Mouse (Mus musculus) hindbrain, embryonic 13.5 days (tissue): ENCODE results near the gene Etv3. TPM values are rescaled to one million over a fixed set of nuclear protein-coding genes. Genes with fewer than 3 reads are reported as not detected.

Experiments
- ATAC-seq: fragments of 200-750 bp; cut with Nextera tagmentation; 2 replicates; pipeline ENCODE4 v1.8.0; 2017; ENCODE audit warnings: moderate TSS enrichment; ENCODE audit not compliant: low FRiP score
- H3K27ac ChIP-seq: fragments of 300-500 bp; sonication (generic); 2 replicates; pipeline ENCODE4 v1.5.1; 2015; ENCODE audit warnings: inconsistent platforms, mild to moderate bottlenecking, moderate library complexity
- H3K27me3 ChIP-seq: fragments of 300-500 bp; sonication (generic); 2 replicates; pipeline ENCODE4 v1.6.1; 2015; ENCODE audit warnings: mild to moderate bottlenecking, inconsistent platforms
- H3K36me3 ChIP-seq: fragments of 300-500 bp; sonication (generic); 2 replicates; pipeline ENCODE4 v1.6.1; 2015; ENCODE audit warnings: mild to moderate bottlenecking, inconsistent platforms
- H3K4me1 ChIP-seq: fragments of 300-500 bp; sonication (generic); replicated peaks from 2 replicates; pipeline ENCODE4 v1.6.1; 2015; ENCODE audit warnings: inconsistent platforms
- H3K4me2 ChIP-seq: fragments of 300-500 bp; sonication (generic); 2 replicates; pipeline ENCODE4 v1.6.1; 2015; ENCODE audit warnings: inconsistent platforms, mild to moderate bottlenecking, moderate library complexity
- H3K4me3 ChIP-seq: fragments of 300-500 bp; sonication (generic); 2 replicates; pipeline ENCODE4 v1.5.1; 2015; ENCODE audit warnings: mild to moderate bottlenecking, inconsistent platforms
- H3K9ac ChIP-seq: fragments of 300-500 bp; sonication (generic); 2 replicates; pipeline ENCODE4 v1.6.1; 2015; ENCODE audit warnings: mild to moderate bottlenecking, inconsistent platforms
- H3K9me3 ChIP-seq: fragments of 300-500 bp; sonication (generic); 2 replicates; pipeline ENCODE4 v1.6.1; 2016; ENCODE audit warnings: inconsistent platforms
- WGBS: fragments of 180-500 bp; shearing (Covaris S2); methylation state at CpG from one replicate; pipeline ENCODE4 v1.1.7; 2015; 5-methylcytosine and 5-hydroxymethylcytosine counted together
- polyA plus RNA-seq: library from polyadenylated mRNA; unstranded; fragments of >200 nt; fragmentation: Nextera tagmentation; extraction: Ambion mirVana; gene quantifications from 2 replicates; pipeline ENCODE4 v1.2.1, GENCODE M21; 2015

The Etv3 gene
- polyA plus RNA-seq, 1 experiment from 2014 or later = 10.1 TPM

- no peak overlapping the region for H3K9ac ChIP-seq
- no peak for ATAC-seq
- no peaks in the 10 kb centered on the region for H3K36me3 ChIP-seq
- H3K9me3 ChIP-seq = no peaks in the 10 kb centered on the region
- H3K4me3 ChIP-seq = no peak overlapping the region
- H3K27ac ChIP-seq = no peak overlapping the region
- H3K27me3 ChIP-seq = 0 out of 2 replicates have a peak, but pooled peaks cover 3% of the 10 kb centered on the region
- WGBS = 63% methylated on average over 4 of the region's 4 CpGs
- H3K4me1 ChIP-seq = peaks cover 6% of the 10 kb centered on the region; the same call in 1 of the 2 replicates
- no peak overlapping the region for H3K4me2 ChIP-seq
Observed at GRCm38 (mm10) chr3:87504749-87505425, 20.3 kb upstream of the Etv3 start.

DNA sequence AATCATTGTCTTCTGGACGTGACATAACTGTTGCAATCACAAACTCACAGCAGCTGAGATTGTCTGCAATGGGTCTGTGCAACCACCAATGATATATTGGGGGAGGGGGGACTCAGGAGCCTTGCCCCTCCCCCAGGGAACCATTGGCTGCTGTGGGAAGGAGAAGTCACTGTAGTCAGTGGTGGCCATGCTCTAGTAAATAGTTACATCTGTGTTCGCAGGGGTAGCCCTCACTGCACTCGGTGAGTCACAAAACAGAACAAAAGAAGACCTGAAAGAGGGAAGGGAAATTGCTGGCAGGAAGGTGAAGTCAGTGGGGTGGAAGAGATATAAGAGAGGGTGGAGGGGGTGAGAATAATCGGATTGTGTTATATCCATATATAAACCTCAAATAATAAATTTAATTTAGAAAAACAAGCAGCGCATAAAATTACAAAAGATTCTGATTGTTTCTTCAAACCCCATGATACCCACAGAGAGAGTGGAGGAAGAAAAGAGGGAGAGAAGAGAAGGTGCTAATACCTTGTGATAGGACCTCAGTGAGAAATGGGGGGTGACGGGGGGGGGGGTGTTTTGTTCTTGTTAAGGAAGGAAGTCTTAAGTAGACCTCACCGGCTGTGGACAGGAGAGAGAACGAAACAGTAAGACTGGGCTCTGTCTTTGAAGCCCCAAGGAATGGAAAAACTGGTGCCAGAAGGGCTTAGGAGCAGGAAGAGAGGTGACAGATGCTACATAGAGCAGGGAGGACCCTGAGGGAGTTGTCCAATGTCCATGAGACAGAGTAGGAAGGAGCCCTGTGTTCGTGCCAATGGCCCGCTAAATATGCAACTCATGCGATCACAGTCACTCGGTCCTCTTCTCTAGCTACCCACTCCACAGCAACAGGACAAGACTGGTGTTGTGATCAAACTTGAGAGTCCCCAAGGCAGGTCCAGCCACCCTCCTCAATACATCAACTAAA, 18.5 kb upstream of the Etv3 start:
- Histone ChIP-seq H3K9ac (no peak overlapping the region), H3K36me3 (no peaks in the 10 kb centered on the region), H3K4me1 (peaks cover 6% of the 10 kb centered on the region; the same call in 1 of the 2 replicates), H3K4me2 (no peak overlapping the region), H3K9me3 (no peaks in the 10 kb centered on the region), H3K4me3 (no peak overlapping the region), H3K27me3 (0 out of 2 replicates have a peak, but pooled peaks cover 3% of the 10 kb centered on the region), H3K27ac (no peak overlapping the region)
- ATAC-seq = no peak
- WGBS = 74% methylated on average over 12 of the region's 12 CpGs

DNA sequence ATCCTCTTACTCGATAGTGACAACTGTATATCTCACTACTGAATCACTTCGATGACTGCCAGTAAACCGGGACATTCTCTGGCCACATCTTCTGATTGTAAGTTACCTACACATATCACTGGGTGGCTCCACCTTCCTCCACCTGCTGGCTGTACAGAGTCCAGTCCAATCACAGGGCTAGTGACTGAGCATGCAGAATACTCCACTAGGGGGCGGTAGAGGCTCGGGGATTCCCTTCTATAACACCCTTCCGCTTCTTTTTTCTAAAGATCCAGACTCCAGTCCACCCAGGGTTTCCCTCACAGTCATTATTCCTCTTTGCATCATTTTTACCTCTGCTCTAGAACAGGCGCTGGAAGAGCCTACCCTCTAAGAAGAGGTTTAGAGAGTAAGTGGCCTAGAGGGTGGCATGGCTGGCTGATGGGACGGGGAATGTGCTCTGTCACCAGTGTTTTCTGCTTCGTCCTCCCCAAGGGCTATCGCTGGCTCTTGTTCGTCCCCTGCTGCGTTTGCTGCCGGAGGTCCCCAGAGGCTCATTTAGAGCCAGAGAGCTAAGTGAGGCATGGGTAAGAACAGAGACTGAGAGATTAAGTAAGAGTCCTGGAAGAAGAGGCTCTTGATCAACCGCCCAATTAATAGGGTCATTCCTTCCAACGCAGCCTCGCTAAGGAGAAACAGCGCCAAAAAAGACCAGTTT, 16.9 kb upstream of the Etv3 start:
- no peaks in the 10 kb centered on the region for H3K9me3 ChIP-seq
- peak; percentile 76 for ATAC-seq
- no peak overlapping the region for H3K27ac ChIP-seq
- peak overlapping the region; percentile 40 for H3K4me2 ChIP-seq
- H3K4me1 ChIP-seq = peaks cover 6% of the 10 kb centered on the region; the same call in 1 of the 2 replicates
- H3K36me3 ChIP-seq = no peaks in the 10 kb centered on the region
- 0 out of 2 replicates have a peak, but pooled peaks cover 3% of the 10 kb centered on the region for H3K27me3 ChIP-seq
- 31% methylated on average over 17 of the region's 17 CpGs for WGBS
- H3K9ac ChIP-seq = no peak overlapping the region
- peak overlapping the region; percentile 10; the same call in 1 of the 2 replicates for H3K4me3 ChIP-seq

- no peak for ATAC-seq
- H3K4me3 ChIP-seq = no peak overlapping the region
- H3K27ac ChIP-seq = no peak overlapping the region
- 0 out of 2 replicates have a peak, but pooled peaks cover 3% of the 10 kb centered on the region for H3K27me3 ChIP-seq
- 69% methylated on average over 4 of the region's 4 CpGs for WGBS
- H3K9ac ChIP-seq = no peak overlapping the region
- H3K9me3 ChIP-seq = no peaks in the 10 kb centered on the region
- peaks cover 6% of the 10 kb centered on the region; the same call in 1 of the 2 replicates for H3K4me1 ChIP-seq
- H3K36me3 ChIP-seq = no peaks in the 10 kb centered on the region
- no peak overlapping the region for H3K4me2 ChIP-seq
Observed at GRCm38 (mm10) chr3:87509061-87509460, 16.1 kb upstream of the Etv3 start.

GRCm38 (mm10) chr3:87510832-87511231, 14.4 kb upstream of the Etv3 start:
- Histone ChIP-seq H3K4me3 (no peak overlapping the region), H3K9me3 (no peaks in the 10 kb centered on the region), H3K27ac (no peak overlapping the region), H3K4me2 (no peak overlapping the region), H3K9ac (no peak overlapping the region), H3K36me3 (no peaks in the 10 kb centered on the region), H3K4me1 (peaks cover 6% of the 10 kb centered on the region; the same call in 1 of the 2 replicates), H3K27me3 (no peaks in the 10 kb centered on the region)
- ATAC-seq = no peak
- WGBS = 89% methylated on average over 9 of the region's 9 CpGs

DNA sequence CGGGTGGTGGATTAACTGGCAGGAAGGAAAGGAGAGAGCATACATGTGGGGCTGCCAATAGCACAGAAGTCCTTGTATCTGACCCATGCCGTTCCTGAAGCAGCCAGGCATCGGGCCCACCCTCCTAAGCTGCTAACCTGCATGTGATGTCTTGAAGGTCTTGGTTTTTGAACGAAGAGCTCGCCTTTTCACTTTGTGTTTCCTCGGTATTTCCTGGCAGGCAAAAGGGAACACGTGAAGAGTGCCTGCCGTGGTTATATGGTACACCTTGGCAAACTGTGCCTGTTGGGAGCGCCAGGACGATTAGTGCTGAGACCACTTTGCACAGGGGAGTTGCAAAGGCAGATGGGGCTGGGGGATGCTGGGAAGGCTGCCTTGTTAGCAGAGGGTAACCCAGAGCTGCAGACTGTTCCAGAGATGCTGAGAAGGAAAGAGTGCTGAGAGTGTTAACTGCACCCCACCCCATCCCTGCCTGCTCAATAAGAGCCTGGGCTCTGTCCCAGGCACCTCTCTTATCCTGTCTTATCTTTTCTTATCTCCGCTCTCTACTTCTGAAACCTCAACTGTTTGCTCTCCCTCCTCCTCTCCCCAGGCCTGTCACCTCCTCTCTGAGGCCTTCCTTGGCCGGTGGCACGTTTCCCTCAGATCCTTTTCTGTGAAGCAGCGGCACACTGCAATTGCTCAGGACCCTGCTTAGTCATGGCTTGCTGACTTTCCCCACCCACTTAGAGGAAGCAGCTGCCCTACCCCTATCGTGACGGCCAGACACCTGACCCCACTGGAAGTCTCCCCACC, 13.0 kb upstream of the Etv3 start:
- Histone ChIP-seq H3K36me3 (no peaks in the 10 kb centered on the region), H3K4me1 (peaks cover 6% of the 10 kb centered on the region; the same call in 1 of the 2 replicates), H3K9me3 (no peaks in the 10 kb centered on the region), H3K4me2 (no peak overlapping the region), H3K27ac (no peak overlapping the region), H3K4me3 (no peak overlapping the region), H3K27me3 (no peaks in the 10 kb centered on the region), H3K9ac (no peak overlapping the region)
- 62% methylated on average over 16 of the region's 16 CpGs for WGBS
- ATAC-seq = no peak

DNA sequence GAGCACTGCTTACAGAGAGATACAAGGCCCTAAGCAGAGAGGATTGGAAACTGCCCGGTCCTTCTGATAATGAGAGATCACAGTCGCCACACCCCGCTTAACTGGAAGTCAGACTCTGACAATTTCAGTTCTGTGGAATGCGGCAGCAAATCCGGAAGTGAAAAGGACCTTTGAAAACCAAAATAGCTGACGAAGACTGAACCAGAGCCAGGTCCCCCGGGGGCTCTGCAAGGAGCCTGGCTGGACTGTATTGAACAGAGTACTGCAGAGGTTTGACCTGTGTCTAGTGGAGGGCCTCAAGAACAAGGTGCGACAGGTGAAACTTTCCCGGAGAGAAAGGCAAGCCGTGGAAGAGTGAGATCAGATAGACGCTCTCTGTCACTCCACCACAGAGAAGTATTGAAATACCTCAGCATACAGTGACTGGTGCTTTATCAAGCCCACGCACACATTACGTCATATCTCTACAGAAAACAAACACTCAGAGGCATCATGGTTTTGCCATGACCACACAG, 9.6 kb upstream of the Etv3 start:
- Histone ChIP-seq H3K27ac (no peak overlapping the region), H3K36me3 (no peaks in the 10 kb centered on the region), H3K9ac (no peak overlapping the region), H3K9me3 (no peaks in the 10 kb centered on the region), H3K4me3 (no peak overlapping the region), H3K4me2 (no peak overlapping the region), H3K27me3 (no peaks in the 10 kb centered on the region), H3K4me1 (no peaks in the 10 kb centered on the region)
- 62% methylated on average over 13 of the region's 13 CpGs for WGBS
- ATAC-seq = no peak

GRCm38 (mm10) chr3:87518425-87518824, 6.8 kb upstream of the Etv3 start:
- Histone ChIP-seq H3K4me3 (no peak overlapping the region), H3K27ac (no peak overlapping the region), H3K36me3 (no peaks in the 10 kb centered on the region), H3K4me2 (no peak overlapping the region), H3K9me3 (no peaks in the 10 kb centered on the region), H3K9ac (no peak overlapping the region), H3K4me1 (no peaks in the 10 kb centered on the region), H3K27me3 (peaks cover 4% of the 10 kb centered on the region; the same call in 1 of the 2 replicates)
- no peak for ATAC-seq

GRCm38 (mm10) chr3:87521126-87521525, 4.1 kb upstream of the Etv3 start:
- H3K4me1 ChIP-seq = peaks cover 8% of the 10 kb centered on the region
- ATAC-seq = no peak
- H3K9me3 ChIP-seq = no peaks in the 10 kb centered on the region
- H3K36me3 ChIP-seq = no peaks in the 10 kb centered on the region
- H3K4me2 ChIP-seq = no peak overlapping the region
- 89% methylated on average over 4 of the region's 4 CpGs for WGBS
- no peak overlapping the region for H3K4me3 ChIP-seq
- H3K9ac ChIP-seq = no peak overlapping the region
- no peak overlapping the region for H3K27ac ChIP-seq
- peaks cover 4% of the 10 kb centered on the region; the same call in 1 of the 2 replicates for H3K27me3 ChIP-seq

DNA sequence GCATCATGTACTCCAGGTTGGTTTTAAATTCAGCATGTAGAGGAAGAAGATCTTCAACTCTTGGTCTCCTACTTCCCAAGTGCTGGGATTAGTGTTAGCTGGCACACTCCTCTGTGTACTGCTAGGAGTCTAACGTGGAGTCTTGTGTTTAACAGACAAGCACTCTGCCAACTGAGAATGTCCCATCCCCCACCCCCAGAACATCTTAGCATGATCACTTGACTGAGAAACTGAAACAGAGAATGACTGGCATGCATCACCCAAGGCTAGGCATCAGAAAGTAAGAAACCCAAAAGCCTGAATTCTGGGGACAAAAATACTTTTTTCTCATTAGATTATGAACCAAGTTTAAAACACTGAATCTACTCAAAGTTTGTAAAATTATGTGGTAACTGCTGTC, 3.4 kb upstream of the Etv3 start:
- Histone ChIP-seq H3K4me3 (no peak overlapping the region), H3K9ac (no peak overlapping the region), H3K27ac (no peak overlapping the region), H3K4me1 (peaks cover 15% of the 10 kb centered on the region), H3K36me3 (no peaks in the 10 kb centered on the region), H3K27me3 (peaks cover 4% of the 10 kb centered on the region; the same call in 1 of the 2 replicates), H3K9me3 (no peaks in the 10 kb centered on the region), H3K4me2 (no peak overlapping the region)
- 65% methylated on average over 1 of the region's 1 CpGs for WGBS
- no peak for ATAC-seq

GRCm38 (mm10) chr3:87523701-87524100, 1.5 kb upstream of the Etv3 start:
- H3K4me3 ChIP-seq = no peak overlapping the region
- peaks cover 4% of the 10 kb centered on the region; the same call in 1 of the 2 replicates for H3K27me3 ChIP-seq
- ATAC-seq = no peak
- H3K9me3 ChIP-seq = no peaks in the 10 kb centered on the region
- peaks cover 21% of the 10 kb centered on the region for H3K4me1 ChIP-seq
- peaks cover 14% of the 10 kb centered on the region for H3K36me3 ChIP-seq
- H3K4me2 ChIP-seq = no peak overlapping the region
- WGBS = 95% methylated on average over 9 of the region's 9 CpGs
- H3K9ac ChIP-seq = no peak overlapping the region
- H3K27ac ChIP-seq = no peak overlapping the region
